Mouse (Mus musculus): ENCODE data around the gene Tnrc6b. TPM values are rescaled to one million over a fixed set of nuclear protein-coding genes. Genes with fewer than 3 reads are reported as not detected.

Gene Tnrc6b
- total RNA-seq, 2 experiments from 2014 or later = 42.3 to 53.3 TPM

- intact Hi-C loops (cut with DNase I) = loop anchor here (5.0 kb wide), 1 partner anchor 73 kb away; no protein-coding TSS in a partner anchor
- DNase-seq = no peak
Measured at GRCm38 (mm10) chr15:80780154-80780751, 69.1 kb downstream of the Tnrc6b start.

- no peak for DNase-seq
- intact Hi-C loops (cut with DNase I) = loop anchor here (5.0 kb wide), 1 partner anchor 74 kb away; no protein-coding TSS in a partner anchor
Measured at GRCm38 (mm10) chr15:80781218-80781806, 70.2 kb downstream of the Tnrc6b start.

- no peak for DNase-seq
- intact Hi-C loops (cut with DNase I) = loop anchor here (5.0 kb wide), 1 partner anchor 77 kb away; no protein-coding TSS in a partner anchor
Measured at GRCm38 (mm10) chr15:80784553-80784971, 73.4 kb downstream of the Tnrc6b start.

DNA sequence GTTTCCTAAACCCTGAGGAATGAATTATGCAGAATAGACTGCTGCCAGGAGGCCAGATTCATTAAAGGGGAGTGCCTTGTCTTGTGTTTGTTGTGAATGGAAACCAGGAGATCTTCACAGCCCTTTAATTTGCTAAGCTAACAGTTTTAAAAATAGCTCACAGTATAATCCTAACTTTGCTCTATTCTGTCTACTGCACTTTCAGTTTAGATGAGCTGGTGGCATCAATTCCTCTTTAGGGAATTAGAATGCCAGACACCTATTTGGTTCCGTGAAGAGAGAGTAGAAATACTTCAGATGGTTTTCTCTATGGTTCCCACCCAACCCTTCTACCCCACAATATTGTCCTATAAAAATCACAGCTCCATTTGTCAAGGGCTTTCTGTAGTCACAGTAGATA, 74.6 kb downstream of the Tnrc6b start:
- no peak for DNase-seq
- intact Hi-C loops (cut with DNase I) = no loop called here

DNA sequence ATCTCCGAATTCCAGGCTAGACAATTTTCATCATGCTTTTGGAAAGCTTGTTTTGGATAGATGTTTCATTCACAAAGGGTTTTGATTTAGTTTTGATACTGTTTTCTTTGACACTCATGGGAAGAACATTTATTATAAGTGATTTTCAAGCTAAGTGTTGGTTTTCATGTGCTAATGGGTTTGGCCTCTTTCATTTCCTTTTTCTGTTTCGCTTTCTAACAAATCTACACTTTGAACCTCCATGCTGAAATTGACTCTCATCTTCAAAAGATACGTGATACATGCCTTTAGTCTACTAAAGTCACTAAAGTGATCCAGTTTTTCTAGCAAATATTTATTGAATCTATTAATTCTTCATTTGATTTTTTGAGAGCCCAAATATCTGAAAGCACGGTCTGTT, 76.6 kb downstream of the Tnrc6b start:
- intact Hi-C loops (cut with DNase I) = no loop called here
- DNase-seq = no peak

DNA sequence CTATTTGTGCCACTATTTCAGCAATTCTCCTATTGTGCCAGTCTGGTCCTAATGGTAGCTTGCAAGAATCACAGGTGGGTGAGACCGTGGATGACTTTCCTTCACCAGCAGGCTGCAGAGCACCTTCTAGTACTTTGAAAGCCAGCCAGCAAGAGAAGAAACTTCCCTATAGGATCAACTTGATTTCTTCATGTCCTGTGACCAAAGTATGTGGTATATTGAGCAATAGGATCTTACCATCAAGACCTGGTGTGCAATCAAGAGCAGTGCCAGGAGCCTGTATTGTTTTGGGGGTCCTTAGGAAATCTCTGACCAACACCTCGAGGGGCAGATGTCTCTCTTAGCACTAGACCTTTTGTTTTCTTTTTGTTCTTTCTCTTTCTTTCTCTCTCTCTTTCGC, 81.4 kb downstream of the Tnrc6b start:
- intact Hi-C loops (cut with DNase I) = no loop called here

DNA sequence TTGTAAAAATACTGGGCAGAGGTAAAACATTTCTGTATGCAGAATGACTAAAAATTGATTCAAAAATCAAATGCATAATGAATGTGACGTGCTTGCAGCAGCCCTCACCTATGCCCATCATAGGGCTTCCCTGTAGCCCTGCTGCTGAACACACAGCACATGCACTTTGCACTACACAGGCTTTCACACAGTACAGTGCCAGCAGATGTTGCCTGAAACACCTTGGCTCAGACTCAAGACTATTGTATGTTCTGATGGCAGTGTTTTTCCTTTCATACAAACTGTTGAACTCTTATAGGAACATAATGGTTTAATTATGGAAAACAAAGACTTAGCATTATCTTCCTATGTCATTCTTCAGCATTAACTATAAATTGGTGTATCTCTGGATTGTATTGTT, 84.0 kb downstream of the Tnrc6b start:
- intact Hi-C loops (cut with DNase I) = loop anchor here (5.0 kb wide), 2 partner anchors 57 to 87 kb away; no protein-coding TSS in a partner anchor
- no peak for DNase-seq

More for the DNA sequence above, 81.4 kb downstream of the Tnrc6b start:
- no peak for DNase-seq

- intact Hi-C loops (cut with DNase I) = loop anchor here (2.0 to 5.0 kb wide), 3 partner anchors 55 to 91 kb away; no protein-coding TSS in a partner anchor
- peak; percentile 28 to 36 for DNase-seq
Measured at GRCm38 (mm10) chr15:80797757-80798156, 86.6 kb downstream of the Tnrc6b start.

- intact Hi-C loops (cut with DNase I) = loop anchor here (2.0 to 5.0 kb wide), 3 partner anchors 54 to 92 kb away; no protein-coding TSS in a partner anchor
- DNase-seq = peak; percentile 81 to 84
Measured at GRCm38 (mm10) chr15:80798367-80799073, 87.4 kb downstream of the Tnrc6b start.

DNA sequence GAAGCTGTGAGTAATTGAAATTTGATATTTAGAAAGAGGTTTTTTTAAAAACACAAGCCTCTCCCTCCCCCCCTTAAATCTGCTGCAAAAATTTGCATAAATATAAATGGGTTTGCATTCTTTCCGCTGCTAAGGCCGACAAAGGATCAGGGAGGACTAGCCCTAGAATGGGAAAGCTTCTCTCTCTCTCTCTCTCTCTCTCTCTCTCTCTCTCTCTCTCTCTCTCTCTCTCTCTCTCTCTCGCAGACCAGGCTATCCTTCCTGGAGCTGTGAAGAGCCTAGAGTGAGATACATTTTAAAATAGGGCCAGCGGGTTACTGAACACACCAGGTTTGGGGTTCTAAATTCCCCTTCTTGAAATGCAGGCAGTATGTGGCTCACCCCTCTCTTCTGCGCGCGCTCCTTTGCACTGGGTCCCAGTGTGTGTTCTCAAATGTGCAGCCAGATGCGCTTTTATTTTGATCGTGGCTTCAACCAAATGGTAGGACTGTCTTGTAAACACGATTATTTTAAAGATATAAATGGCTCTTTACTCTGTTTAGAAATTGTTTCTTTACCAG, 88.0 kb downstream of the Tnrc6b start:
- peak; percentile 34 to 56 for DNase-seq
- intact Hi-C loops (cut with DNase I) = loop anchor here (2.0 to 5.0 kb wide), 3 partner anchors 53 to 92 kb away; no protein-coding TSS in a partner anchor

GRCm38 (mm10) chr15:80799634-80800137, 88.6 kb downstream of the Tnrc6b start:
- intact Hi-C loops (cut with DNase I) = loop anchor here (2.0 to 5.0 kb wide), 4 partner anchors 53 to 542 kb away; partner anchors contain the start of gene Atf4
- peak in 1 of 2 experiments; percentile 44 for DNase-seq

GRCm38 (mm10) chr15:80800201-80800600, 89.1 kb downstream of the Tnrc6b start:
- no peak for DNase-seq
- intact Hi-C loops (cut with DNase I) = loop anchor here (5.0 kb wide), 1 partner anchor 543 kb away; the partner anchor contains the start of gene Atf4

DNA sequence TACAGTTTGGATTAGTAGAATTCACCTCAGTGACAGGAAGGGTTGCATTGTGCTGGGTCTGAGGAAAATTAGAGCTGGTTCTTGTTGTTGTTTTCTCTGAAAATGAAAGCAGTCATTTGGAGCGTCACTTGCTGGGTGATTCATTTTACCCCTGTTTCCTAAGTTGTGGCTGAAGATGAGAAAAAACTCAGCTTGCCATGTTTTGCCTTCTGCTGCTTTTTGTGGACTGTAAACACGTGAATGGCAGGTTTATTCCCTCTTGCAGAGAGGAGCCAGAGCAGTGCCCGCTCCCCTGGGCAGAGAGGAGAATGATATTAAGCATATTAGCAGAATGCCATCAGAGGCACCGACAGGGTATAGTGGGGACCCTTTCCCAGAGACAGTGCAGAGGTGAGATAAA, 89.7 kb downstream of the Tnrc6b start:
- intact Hi-C loops (cut with DNase I) = loop anchor here (5.0 kb wide), 1 partner anchor 543 kb away; the partner anchor contains the start of gene Atf4

GRCm38 (mm10) chr15:80801597-80801996, 90.5 kb downstream of the Tnrc6b start:
- DNase-seq = no peak
- intact Hi-C loops (cut with DNase I) = loop anchor here (5.0 kb wide), 1 partner anchor 544 kb away; the partner anchor contains the start of gene Atf4

More for the DNA sequence above, 89.7 kb downstream of the Tnrc6b start:
- no peak for DNase-seq

DNA sequence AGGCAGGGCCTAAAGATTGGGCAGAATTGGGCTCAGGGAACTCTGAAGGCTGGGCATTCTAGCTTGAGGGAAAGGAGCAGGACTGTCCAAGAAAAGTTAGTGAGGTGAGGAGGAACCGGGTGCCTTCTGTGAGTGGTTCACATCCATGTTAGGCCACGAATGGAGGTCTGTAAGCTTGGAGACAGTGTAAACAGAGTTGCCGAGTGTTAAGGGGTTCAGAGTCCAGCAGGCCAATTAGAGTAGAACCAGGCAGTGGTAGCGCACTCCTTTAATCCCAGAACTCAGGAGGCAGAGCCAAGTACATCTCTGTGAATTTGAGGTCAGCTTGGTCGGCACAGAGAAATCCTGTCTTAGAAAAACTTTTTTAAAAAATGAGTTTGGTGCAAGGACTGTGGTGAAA, 96.0 kb downstream of the Tnrc6b start:
- intact Hi-C loops (cut with DNase I) = no loop called here
- DNase-seq = no peak

- intact Hi-C loops (cut with DNase I) = no loop called here
- no peak for DNase-seq
Measured at GRCm38 (mm10) chr15:80810226-80810625, 99.1 kb downstream of the Tnrc6b start.

- intact Hi-C loops (cut with DNase I) = no loop called here
- DNase-seq = no peak
Measured at GRCm38 (mm10) chr15:80812840-80813239, 101.7 kb downstream of the Tnrc6b start.

GRCm38 (mm10) chr15:80814792-80815191, 103.7 kb downstream of the Tnrc6b start:
- DNase-seq = no peak
- intact Hi-C loops (cut with DNase I) = no loop called here

DNA sequence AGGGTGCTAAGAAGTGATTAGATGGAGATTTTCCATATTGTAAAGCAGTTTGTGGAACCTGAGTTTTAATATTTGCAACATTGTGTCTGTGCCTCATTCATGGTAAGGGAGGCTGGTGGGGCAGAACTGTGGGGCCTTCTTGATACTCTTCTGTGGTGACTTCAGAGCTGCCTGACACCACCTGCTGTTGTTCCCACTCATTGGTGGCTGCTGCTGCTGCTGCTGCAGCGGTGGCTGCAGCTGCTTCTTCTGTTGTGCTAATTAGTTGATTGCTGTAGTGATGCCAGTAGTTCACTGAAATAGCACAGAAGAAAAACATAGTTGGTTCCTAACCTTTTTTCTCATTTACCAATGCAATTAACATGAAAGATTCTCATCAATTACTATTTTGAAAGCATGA, 111.2 kb downstream of the Tnrc6b start:
- intact Hi-C loops (cut with DNase I) = no loop called here
- DNase-seq = no peak

GRCm38 (mm10) chr15:80831170-80831569, 120.1 kb downstream of the Tnrc6b start:
- DNase-seq = no peak
- intact Hi-C loops (cut with DNase I) = no loop called here
